Mouse (Mus musculus): ENCODE data around the gene Cep95. TPM values are rescaled to one million over a fixed set of nuclear protein-coding genes. Genes with fewer than 3 reads are reported as not detected.
"Not testable (repeated sequence)": the region's sequence is repeated elsewhere in the genome, so short reads cannot be mapped to it uniquely, and the experiment has no call there.

Cep95 gene
- polyA plus RNA-seq (2012; rRNA removed) = 1.9 and 2.3 TPM in 2 replicates

- DNase-seq (ENCODE audit: low read depth, low spot score) = peak; percentile 93
- under 1% methylated on average over 58 of the region's 58 CpGs for WGBS
Measured at GRCm38 (mm10) chr11:106788775-106789459, at the start of gene Cep95, which contains the start of gene Ddx5. Gene Cep95, plus strand, starts transcription at chr11:106789252. Gene Ddx5, minus strand, starts transcription at chr11:106789185.

DNA sequence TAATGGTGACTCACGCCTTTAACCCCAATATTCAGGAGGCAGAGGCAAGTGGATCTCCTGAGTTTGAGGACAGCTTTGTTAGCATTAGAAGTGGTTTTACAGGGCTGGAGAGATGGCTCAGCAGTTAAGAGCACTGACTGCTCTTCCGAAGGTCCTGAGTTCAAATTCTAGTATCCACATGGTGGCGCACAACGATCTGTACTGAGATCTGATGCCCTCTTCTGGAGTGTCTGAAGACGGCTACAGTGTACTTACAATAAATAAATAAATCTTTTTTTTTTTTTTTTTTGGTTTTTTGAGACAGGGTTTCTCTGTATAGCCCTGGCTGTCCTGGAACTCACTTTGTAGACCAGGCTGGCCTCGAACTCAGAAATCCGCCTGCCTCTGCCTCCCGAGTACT is 48.3 kb upstream of the Cep95 start:
- DNase-seq (ENCODE audit: low read depth, low spot score) = not testable (repeated sequence)
- 90% methylated on average over 5 of the region's 8 CpGs for WGBS

- WGBS = 71% methylated on average over 6 of the region's 6 CpGs
- no peak for DNase-seq (ENCODE audit: low read depth, low spot score)
Measured at GRCm38 (mm10) chr11:106741232-106741631, 47.8 kb upstream of the Cep95 start.

- 92% methylated on average over 3 of the region's 3 CpGs for WGBS
- DNase-seq (ENCODE audit: low read depth, low spot score) = no peak
Measured at GRCm38 (mm10) chr11:106741826-106742225, 47.2 kb upstream of the Cep95 start.

DNA sequence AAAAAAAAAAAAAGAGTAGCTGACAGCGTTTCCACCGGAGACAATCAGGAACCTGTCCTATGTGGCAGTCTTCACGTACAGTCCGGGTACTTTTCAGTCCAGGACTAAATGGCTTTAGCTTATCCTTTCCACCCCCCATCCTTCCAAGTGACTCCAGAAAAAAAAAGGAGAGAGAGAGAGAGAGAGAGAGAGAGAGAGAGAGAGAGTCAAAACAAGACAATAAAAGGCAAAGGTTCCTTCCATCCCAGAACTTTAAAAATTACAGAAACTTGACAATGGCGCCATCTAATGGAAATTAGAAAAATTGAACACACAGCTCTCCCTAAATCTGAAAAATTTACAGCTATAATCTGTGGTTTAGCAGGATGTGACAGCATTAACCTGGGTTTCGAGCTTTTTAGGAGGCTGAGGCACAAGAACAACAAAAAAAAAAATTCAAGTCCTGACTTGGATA is 46.6 kb upstream of the Cep95 start:
- 54% methylated on average over 6 of the region's 6 CpGs for WGBS
- no peak for DNase-seq (ENCODE audit: low read depth, low spot score)

GRCm38 (mm10) chr11:106744949-106745348 is 44.1 kb upstream of the Cep95 start:
- WGBS = 90% methylated on average over 5 of the region's 5 CpGs

GRCm38 (mm10) chr11:106749557-106750120 is 39.4 kb upstream of the Cep95 start:
- 89% methylated on average over 7 of the region's 7 CpGs for WGBS
- DNase-seq (ENCODE audit: low read depth, low spot score) = not testable (repeated sequence)

More at GRCm38 (mm10) chr11:106744949-106745348, 44.1 kb upstream of the Cep95 start:
- no peak for DNase-seq (ENCODE audit: low read depth, low spot score)

GRCm38 (mm10) chr11:106750121-106750751 is 38.8 kb upstream of the Cep95 start, which contains the start of gene Pecam1:
Gene Pecam1, minus strand, starts transcription at chr11:106750628.
- no peak for DNase-seq (ENCODE audit: low read depth, low spot score)
- 70% methylated on average over 13 of the region's 13 CpGs for WGBS

- no peak for DNase-seq (ENCODE audit: low read depth, low spot score)
- 69% methylated on average over 17 of the region's 17 CpGs for WGBS
Measured at GRCm38 (mm10) chr11:106751039-106752018, 37.7 kb upstream of the Cep95 start, which contains the start of gene Milr1. Gene Milr1, plus strand, starts transcription at chr11:106751226.

DNA sequence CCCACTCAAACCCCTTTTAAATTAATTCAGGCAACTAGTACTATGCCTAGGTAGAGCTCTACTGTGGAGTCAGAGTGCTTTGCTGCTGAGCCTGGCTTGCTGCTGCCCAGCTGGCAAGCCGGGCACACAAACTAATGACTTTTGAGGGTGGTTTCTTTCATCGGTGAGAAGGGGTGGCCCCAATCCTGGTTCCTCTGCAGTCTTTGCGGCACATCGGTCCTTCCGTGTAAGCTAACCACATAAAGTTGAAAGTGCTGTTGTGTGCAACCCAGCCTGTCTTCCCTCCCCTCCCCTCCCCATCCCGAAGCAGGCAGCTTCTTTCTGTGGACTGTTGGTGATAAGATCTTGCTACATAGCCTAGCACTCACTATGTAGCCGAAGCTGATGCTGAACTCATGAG is 36.9 kb upstream of the Cep95 start:
- WGBS = 54% methylated on average over 7 of the region's 7 CpGs
- DNase-seq (ENCODE audit: low read depth, low spot score) = no peak

DNA sequence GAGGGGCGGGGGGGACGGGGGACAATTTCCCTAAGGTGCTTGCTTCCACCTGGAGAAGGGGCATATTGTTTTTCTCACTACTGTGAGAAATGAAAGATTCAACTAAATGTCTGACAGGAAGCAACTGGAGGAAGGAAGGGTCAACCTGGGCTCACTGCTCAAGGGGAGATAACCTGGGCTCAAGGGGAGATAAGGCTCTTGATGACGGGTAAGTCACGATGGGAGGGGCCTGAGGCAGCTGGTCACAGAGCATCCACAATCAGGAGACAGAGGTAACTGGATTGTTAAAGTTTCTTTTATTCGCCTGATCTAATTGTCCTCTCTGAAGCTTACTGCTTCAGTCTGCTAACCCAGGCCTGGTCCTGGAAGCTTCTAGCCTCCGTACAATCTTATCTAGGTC is 35.7 kb upstream of the Cep95 start:
- WGBS = 43% methylated on average over 6 of the region's 6 CpGs
- DNase-seq (ENCODE audit: low read depth, low spot score) = no peak

- WGBS = 73% methylated on average over 5 of the region's 5 CpGs
- no peak for DNase-seq (ENCODE audit: low read depth, low spot score)
Measured at GRCm38 (mm10) chr11:106755583-106755982, 33.5 kb upstream of the Cep95 start.

DNA sequence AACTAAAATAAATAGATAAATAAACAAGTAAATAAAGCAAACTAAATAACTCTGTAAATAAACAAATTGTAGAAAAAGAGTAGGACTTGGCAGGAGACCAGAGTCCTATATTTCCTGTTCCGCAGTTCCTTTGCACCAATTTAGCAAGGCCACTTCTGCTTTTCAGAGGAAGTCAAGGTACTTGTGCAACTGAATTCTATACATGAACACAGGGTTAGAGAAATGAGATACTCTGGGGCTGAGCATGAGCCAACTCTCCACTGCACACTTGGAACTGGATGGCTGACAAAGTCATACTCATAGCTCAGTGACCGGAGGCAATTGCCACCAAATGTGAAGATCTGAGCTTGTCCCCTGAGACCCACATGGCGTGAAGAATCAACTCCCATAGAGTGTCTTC is 30.0 kb upstream of the Cep95 start:
- WGBS = 91% methylated on average over 3 of the region's 3 CpGs
- no peak for DNase-seq (ENCODE audit: low read depth, low spot score)

DNA sequence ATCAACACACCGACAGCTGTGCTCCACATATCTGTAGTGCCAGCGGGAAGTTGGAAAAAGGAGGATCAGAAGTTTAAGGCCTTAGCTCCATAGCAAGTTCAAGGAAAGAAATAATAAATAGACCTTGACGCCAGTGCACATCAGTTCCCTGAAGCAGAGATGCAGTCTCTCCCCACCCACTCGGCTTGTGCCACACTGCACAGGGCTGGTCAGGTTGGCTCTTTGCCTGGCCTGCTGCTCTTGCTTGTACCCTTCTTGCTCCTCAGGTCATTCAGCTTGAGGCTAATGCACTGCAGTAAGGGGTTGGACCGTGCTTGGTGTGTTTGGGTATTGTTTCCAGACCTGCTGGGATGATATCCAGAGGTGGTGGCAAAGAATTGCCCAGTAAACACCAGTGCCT is 28.5 kb upstream of the Cep95 start:
- WGBS = 88% methylated on average over 5 of the region's 5 CpGs
- no peak for DNase-seq (ENCODE audit: low read depth, low spot score)

GRCm38 (mm10) chr11:106762139-106762799 is 26.8 kb upstream of the Cep95 start:
- DNase-seq (ENCODE audit: low read depth, low spot score) = no peak
- WGBS = 58% methylated on average over 5 of the region's 5 CpGs

DNA sequence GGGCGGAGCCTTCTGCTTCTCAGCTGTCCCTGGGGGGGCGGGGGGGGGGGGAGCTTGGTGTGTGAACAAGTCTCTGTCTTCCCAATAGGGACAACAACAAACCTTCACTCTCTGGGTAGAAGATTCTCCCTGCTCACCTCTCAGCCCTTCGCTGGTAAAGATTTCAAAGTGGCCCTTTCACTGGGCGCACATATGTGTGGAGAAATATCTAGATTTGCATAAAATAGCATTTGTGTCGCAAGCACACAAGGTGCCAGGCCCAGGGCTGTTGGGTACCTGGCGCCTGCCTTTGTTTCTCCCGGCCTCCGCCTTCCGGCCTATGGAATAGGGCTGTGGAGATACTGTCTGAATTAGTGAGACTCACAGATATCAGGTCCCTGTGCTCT is 26.3 kb upstream of the Cep95 start:
- DNase-seq (ENCODE audit: low read depth, low spot score) = no peak

DNA sequence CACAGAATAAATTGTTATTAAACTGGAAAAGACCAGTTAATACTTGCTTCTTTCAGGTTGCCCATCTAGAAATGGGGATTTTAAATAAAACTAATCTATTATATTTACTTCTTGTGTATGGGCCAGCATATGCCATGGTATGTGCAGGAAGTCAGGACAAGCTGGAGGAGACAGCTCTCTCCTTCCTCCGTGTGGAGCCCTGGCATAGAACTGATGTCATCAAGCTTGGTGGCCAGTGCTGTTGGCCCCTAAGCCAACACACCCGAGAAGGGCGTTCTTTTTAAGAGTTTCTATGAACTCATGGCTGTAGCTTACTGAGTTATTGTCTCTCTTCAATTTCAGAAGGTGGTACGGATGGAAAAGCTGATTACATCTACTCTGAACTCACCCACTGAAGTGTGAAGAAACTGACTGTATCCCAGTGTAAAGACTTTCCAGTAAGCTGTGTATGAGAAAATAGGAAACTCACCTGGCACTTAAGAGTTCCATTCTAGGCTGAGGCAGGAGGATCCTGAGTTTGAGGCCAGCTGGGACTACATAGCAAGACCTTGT is 22.4 kb upstream of the Cep95 start:
- WGBS = 91% methylated on average over 4 of the region's 4 CpGs
- DNase-seq (ENCODE audit: low read depth, low spot score) = no peak

More for the DNA sequence above, 26.3 kb upstream of the Cep95 start:
- WGBS = 78% methylated on average over 9 of the region's 9 CpGs

GRCm38 (mm10) chr11:106767516-106767915 is 21.5 kb upstream of the Cep95 start:
- 97% methylated on average over 4 of the region's 4 CpGs for WGBS
- DNase-seq (ENCODE audit: low read depth, low spot score) = no peak
